Mouse (Mus musculus): Measurements from ENCODE around the gene Slc30a2. TPM values are rescaled to one million over a fixed set of nuclear protein-coding genes. Genes with fewer than 3 reads are reported as not detected.

Slc30a2 gene
- polyA plus RNA-seq, 1 experiment: 4.0 TPM

GRCm38 (mm10) chr4:134319074-134319473, 23.9 kb upstream of the Slc30a2 start:
- no peaks in the 10 kb centered on the region for H3K4me1 ChIP-seq (ENCODE audit: control insufficient read depth, insufficient read depth, insufficient read length)
- WGBS: 87% methylated on average over 5 of the region's 5 CpGs
- DNase-seq (ENCODE audit: low read depth in 1 of 2, low spot score in 2 of 2): no peak
- H3K36me3 ChIP-seq (ENCODE audit: control insufficient read depth, insufficient read depth, low read length): no peaks in the 10 kb centered on the region
- TF ChIP-seq POLR2A (IDR thresholded peaks at IDR 0.05; ENCODE audit: low read depth, low read length): no peak
- no peak for TF ChIP-seq CTCF (IDR thresholded peaks at IDR 0.05; ENCODE audit: extremely low read depth, insufficient read depth, insufficient read length, insufficient replicate concordance)
- H3K4me3 ChIP-seq (ENCODE audit: extremely low read depth, insufficient read depth, insufficient read length): no peak overlapping the region
- no peaks in the 10 kb centered on the region for H3K27me3 ChIP-seq (ENCODE audit: control insufficient read depth, insufficient read depth, low read length)
- H3K27ac ChIP-seq (ENCODE audit: insufficient read depth, low read length): no peak overlapping the region

DNA sequence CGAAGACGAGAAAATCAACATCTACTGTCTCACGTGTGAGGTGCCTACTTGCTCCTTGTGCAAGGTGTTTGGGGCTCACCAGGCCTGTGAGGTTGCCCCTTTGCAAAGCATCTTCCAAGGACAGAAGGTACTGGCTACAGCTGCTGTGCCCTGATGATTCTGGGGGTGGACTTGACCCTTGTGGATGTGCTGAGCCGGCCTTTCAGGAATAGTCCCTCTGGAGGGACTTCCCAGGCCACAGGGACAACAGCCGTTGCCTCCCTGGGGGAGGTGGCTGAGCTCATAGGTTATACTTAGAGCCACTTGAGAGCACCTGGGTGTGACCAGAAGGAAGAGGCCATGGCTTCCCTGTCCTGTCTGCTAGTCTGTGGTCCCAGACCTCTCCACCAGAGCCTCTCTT, 23.3 kb upstream of the Slc30a2 start:
- H3K36me3 ChIP-seq (ENCODE audit: control insufficient read depth, insufficient read depth, low read length): no peaks in the 10 kb centered on the region
- H3K4me3 ChIP-seq (ENCODE audit: extremely low read depth, insufficient read depth, insufficient read length): no peak overlapping the region
- no peaks in the 10 kb centered on the region for H3K27me3 ChIP-seq (ENCODE audit: control insufficient read depth, insufficient read depth, low read length)
- no peaks in the 10 kb centered on the region for H3K4me1 ChIP-seq (ENCODE audit: control insufficient read depth, insufficient read depth, insufficient read length)
- DNase-seq (ENCODE audit: low read depth in 1 of 2, low spot score in 2 of 2): no peak
- H3K27ac ChIP-seq (ENCODE audit: insufficient read depth, low read length): no peak overlapping the region
- no peak for TF ChIP-seq POLR2A (IDR thresholded peaks at IDR 0.05; ENCODE audit: low read depth, low read length)
- TF ChIP-seq CTCF (IDR thresholded peaks at IDR 0.05; ENCODE audit: extremely low read depth, insufficient read depth, insufficient read length, insufficient replicate concordance): no peak
- 75% methylated on average over 5 of the region's 5 CpGs for WGBS

GRCm38 (mm10) chr4:134321524-134321923, 21.5 kb upstream of the Slc30a2 start:
- WGBS: 63% methylated on average over 3 of the region's 3 CpGs
- no peaks in the 10 kb centered on the region for H3K27me3 ChIP-seq (ENCODE audit: control insufficient read depth, insufficient read depth, low read length)
- TF ChIP-seq POLR2A (IDR thresholded peaks at IDR 0.05; ENCODE audit: low read depth, low read length) (no peak), CTCF (IDR thresholded peaks at IDR 0.05; ENCODE audit: extremely low read depth, insufficient read depth, insufficient read length, insufficient replicate concordance) (no peak)
- H3K36me3 ChIP-seq (ENCODE audit: control insufficient read depth, insufficient read depth, low read length): no peaks in the 10 kb centered on the region
- DNase-seq (ENCODE audit: low read depth in 1 of 2, low spot score in 2 of 2): no peak
- H3K27ac ChIP-seq (ENCODE audit: insufficient read depth, low read length): no peak overlapping the region
- H3K4me1 ChIP-seq (ENCODE audit: control insufficient read depth, insufficient read depth, insufficient read length): no peaks in the 10 kb centered on the region
- H3K4me3 ChIP-seq (ENCODE audit: extremely low read depth, insufficient read depth, insufficient read length): no peak overlapping the region

- 38% methylated on average over 5 of the region's 5 CpGs for WGBS
Measured at GRCm38 (mm10) chr4:134324655-134325054, 18.3 kb upstream of the Slc30a2 start.

GRCm38 (mm10) chr4:134326859-134327530, 16.0 kb upstream of the Slc30a2 start:
- H3K4me1 ChIP-seq (ENCODE audit: control insufficient read depth, insufficient read depth, insufficient read length): no peaks in the 10 kb centered on the region
- H3K36me3 ChIP-seq (ENCODE audit: control insufficient read depth, insufficient read depth, low read length): no peaks in the 10 kb centered on the region
- TF ChIP-seq CTCF (IDR thresholded peaks at IDR 0.05; ENCODE audit: extremely low read depth, insufficient read depth, insufficient read length, insufficient replicate concordance) (no peak), POLR2A (IDR thresholded peaks at IDR 0.05; ENCODE audit: low read depth, low read length) (no peak)
- no peak for DNase-seq (ENCODE audit: low read depth in 1 of 2, low spot score in 2 of 2)
- H3K27me3 ChIP-seq (ENCODE audit: control insufficient read depth, insufficient read depth, low read length): no peaks in the 10 kb centered on the region
- 86% methylated on average over 5 of the region's 5 CpGs for WGBS
- no peak overlapping the region for H3K4me3 ChIP-seq (ENCODE audit: extremely low read depth, insufficient read depth, insufficient read length)
- H3K27ac ChIP-seq (ENCODE audit: insufficient read depth, low read length): peak overlapping the region; percentile 57; the same call in 1 of the 2 replicates

More at GRCm38 (mm10) chr4:134324655-134325054, 18.3 kb upstream of the Slc30a2 start:
- no peak overlapping the region for H3K4me3 ChIP-seq (ENCODE audit: extremely low read depth, insufficient read depth, insufficient read length)
- H3K27ac ChIP-seq (ENCODE audit: insufficient read depth, low read length): no peak overlapping the region
- no peaks in the 10 kb centered on the region for H3K4me1 ChIP-seq (ENCODE audit: control insufficient read depth, insufficient read depth, insufficient read length)
- no peak for DNase-seq (ENCODE audit: low read depth in 1 of 2, low spot score in 2 of 2)
- no peaks in the 10 kb centered on the region for H3K36me3 ChIP-seq (ENCODE audit: control insufficient read depth, insufficient read depth, low read length)
- H3K27me3 ChIP-seq (ENCODE audit: control insufficient read depth, insufficient read depth, low read length): no peaks in the 10 kb centered on the region
- TF ChIP-seq POLR2A (IDR thresholded peaks at IDR 0.05; ENCODE audit: low read depth, low read length) (no peak), CTCF (IDR thresholded peaks at IDR 0.05; ENCODE audit: extremely low read depth, insufficient read depth, insufficient read length, insufficient replicate concordance) (no peak)

DNA sequence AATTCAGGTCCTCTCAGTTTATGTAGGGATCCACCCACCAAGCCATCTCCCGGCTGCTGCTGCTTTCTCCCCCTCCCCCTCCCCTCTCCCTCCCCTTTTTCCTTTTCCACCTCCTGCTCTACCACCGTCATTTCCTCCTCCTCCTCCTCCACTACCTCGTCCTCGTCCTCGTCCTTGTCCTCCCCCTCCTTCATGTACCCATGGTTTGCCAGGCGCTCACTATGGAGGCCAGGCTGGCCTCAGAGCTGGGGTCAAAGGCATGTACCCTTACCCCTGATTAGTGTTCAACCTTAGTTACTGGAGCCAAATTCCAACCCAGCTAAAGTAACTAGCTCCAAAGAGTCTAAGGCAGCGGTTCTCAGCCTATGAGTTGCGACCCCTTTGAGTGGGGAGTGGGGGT, 14.8 kb upstream of the Slc30a2 start:
- TF ChIP-seq POLR2A (IDR thresholded peaks at IDR 0.05; ENCODE audit: low read depth, low read length): no peak
- no peak for TF ChIP-seq CTCF (IDR thresholded peaks at IDR 0.05; ENCODE audit: extremely low read depth, insufficient read depth, insufficient read length, insufficient replicate concordance)
- H3K27ac ChIP-seq (ENCODE audit: insufficient read depth, low read length): no peak overlapping the region
- no peaks in the 10 kb centered on the region for H3K27me3 ChIP-seq (ENCODE audit: control insufficient read depth, insufficient read depth, low read length)
- H3K36me3 ChIP-seq (ENCODE audit: control insufficient read depth, insufficient read depth, low read length): no peaks in the 10 kb centered on the region
- 58% methylated on average over 8 of the region's 8 CpGs for WGBS
- no peak for DNase-seq (ENCODE audit: low read depth in 1 of 2, low spot score in 2 of 2)
- H3K4me1 ChIP-seq (ENCODE audit: control insufficient read depth, insufficient read depth, insufficient read length): no peaks in the 10 kb centered on the region
- H3K4me3 ChIP-seq (ENCODE audit: extremely low read depth, insufficient read depth, insufficient read length): no peak overlapping the region

DNA sequence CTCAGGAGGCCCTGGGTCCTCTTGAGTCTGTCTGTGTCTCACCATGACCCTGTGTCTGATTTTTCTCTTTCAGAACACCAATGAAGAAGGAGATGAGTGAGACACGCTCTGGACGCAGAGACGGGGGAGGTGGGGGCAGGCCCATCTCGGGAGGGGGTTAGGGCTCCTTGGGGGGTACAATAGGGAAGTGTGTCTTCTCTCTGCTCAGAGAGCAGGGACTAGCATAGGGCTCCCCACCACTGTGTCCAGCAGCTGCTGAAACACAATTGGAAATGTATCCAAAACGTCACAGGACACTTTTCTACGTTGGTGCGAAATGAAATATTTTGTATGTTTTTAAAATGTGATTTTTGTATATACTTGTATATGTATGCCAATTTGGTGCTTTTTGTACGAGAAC, 14.1 kb upstream of the Slc30a2 start:
- H3K27ac ChIP-seq (ENCODE audit: insufficient read depth, low read length): no peak overlapping the region
- WGBS: 78% methylated on average over 8 of the region's 8 CpGs
- no peaks in the 10 kb centered on the region for H3K4me1 ChIP-seq (ENCODE audit: control insufficient read depth, insufficient read depth, insufficient read length)
- H3K27me3 ChIP-seq (ENCODE audit: control insufficient read depth, insufficient read depth, low read length): no peaks in the 10 kb centered on the region
- no peak overlapping the region for H3K4me3 ChIP-seq (ENCODE audit: extremely low read depth, insufficient read depth, insufficient read length)
- DNase-seq (ENCODE audit: low read depth in 1 of 2, low spot score in 2 of 2): no peak
- H3K36me3 ChIP-seq (ENCODE audit: control insufficient read depth, insufficient read depth, low read length): no peaks in the 10 kb centered on the region
- TF ChIP-seq CTCF (IDR thresholded peaks at IDR 0.05; ENCODE audit: extremely low read depth, insufficient read depth, insufficient read length, insufficient replicate concordance) (no peak), POLR2A (IDR thresholded peaks at IDR 0.05; ENCODE audit: low read depth, low read length) (no peak)
